Mouse (Mus musculus) forebrain, embryonic 16.5 days (tissue): ENCODE measurements around the gene Mrps26. TPM values are rescaled to one million over a fixed set of nuclear protein-coding genes. Genes with fewer than 3 reads are reported as not detected.

Experiments used
- ATAC-seq: fragments of 200-750 bp; cut with Nextera tagmentation; 2 replicates; pipeline ENCODE4 v1.8.0; 2017; ENCODE audit warnings: mild to moderate bottlenecking, moderate library complexity
- H3K27ac ChIP-seq: fragments of 300-500 bp; sonication (generic); 2 replicates; pipeline ENCODE4 v1.5.1; 2014; ENCODE audit warnings: low read length, control low read depth
- H3K27me3 ChIP-seq: fragments of 300-500 bp; sonication (generic); replicated peaks from 2 replicates; pipeline ENCODE4 v1.6.1; 2014; ENCODE audit warnings: low read length; ENCODE audit not compliant: control insufficient read depth, insufficient read depth
- H3K36me3 ChIP-seq: fragments of 300-500 bp; sonication (generic); 2 replicates; pipeline ENCODE4 v1.6.1; 2014; ENCODE audit not compliant: control insufficient read depth, insufficient read depth
- H3K4me1 ChIP-seq: fragments of 300-500 bp; sonication (generic); replicated peaks from 2 replicates; pipeline ENCODE4 v1.6.1; 2014; ENCODE audit warnings: low read length; ENCODE audit not compliant: control insufficient read depth, insufficient read depth
- H3K4me2 ChIP-seq: fragments of 300-500 bp; sonication (generic); 2 replicates; pipeline ENCODE4 v1.6.1; 2014; ENCODE audit warnings: mild to moderate bottlenecking, low read length, control low read depth
- H3K4me3 ChIP-seq: fragments of 300-500 bp; sonication (generic); replicated peaks from 2 replicates; pipeline ENCODE4 v1.5.1; 2014; ENCODE audit warnings: mild to moderate bottlenecking, low read length, control low read depth
- H3K9ac ChIP-seq: fragments of 300-500 bp; sonication (generic); replicated peaks from 2 replicates; pipeline ENCODE4 v1.6.1; 2014; ENCODE audit warnings: low read depth, low read length, control low read depth
- H3K9me3 ChIP-seq: fragments of 300-500 bp; sonication (generic); 2 replicates; pipeline ENCODE4 v1.6.1; 2016; ENCODE audit warnings: low read length; ENCODE audit not compliant: control insufficient read depth
- WGBS: fragments of 180-500 bp; shearing (Covaris S2); extraction: QIAGEN DNeasy Blood & Tissue Kit; methylation state at CpG from one replicate; pipeline ENCODE4 v1.1.7; 2014; 5-methylcytosine and 5-hydroxymethylcytosine counted together
- microRNA-seq: library from miRNA; unstranded; fragments of <30 nt; microRNA quantifications from one replicate; pipeline ENCODE4, GENCODE M21; 2017
- polyA plus RNA-seq: library from polyadenylated mRNA; unstranded; fragments of >200 nt; fragmentation: Nextera tagmentation; extraction: Ambion mirVana; gene quantifications from 2 replicates; pipeline ENCODE4 v1.2.1, GENCODE M21; 2015

Mrps26 gene
- polyA plus RNA-seq, 1 experiment from 2014 or later: 86.2 TPM

DNA sequence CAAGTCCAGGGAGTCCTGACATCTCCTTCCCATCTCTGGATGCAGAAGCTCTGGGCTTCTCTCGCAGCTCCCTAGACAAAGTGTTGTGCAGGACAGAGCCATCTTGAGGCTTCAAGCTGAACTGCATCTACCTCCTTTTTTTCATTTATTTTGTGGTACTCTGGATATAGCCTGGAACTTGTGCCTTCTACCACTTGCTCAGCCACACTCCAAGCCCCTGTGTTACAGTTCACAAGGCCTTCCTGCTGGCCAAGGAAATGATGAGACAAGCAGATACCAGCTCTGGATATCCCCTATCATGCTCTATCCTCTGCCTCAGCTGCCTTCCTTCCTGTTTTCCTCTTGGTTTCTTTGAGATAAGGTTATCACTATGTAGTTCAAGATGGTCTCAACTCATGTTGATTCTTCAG is 34.1 kb downstream of the Mrps26 start:
- Histone ChIP-seq H3K36me3 (peaks cover 8% of the 10 kb centered on the region), H3K9ac (no peak overlapping the region), H3K27me3 (no peaks in the 10 kb centered on the region), H3K9me3 (no peaks in the 10 kb centered on the region), H3K27ac (no peak overlapping the region), H3K4me2 (no peak overlapping the region), H3K4me1 (no peaks in the 10 kb centered on the region), H3K4me3 (no peak overlapping the region)
- ATAC-seq: peak; percentile 74; the same call in 1 of the 2 replicates
- 20% methylated on average over 1 of the region's 1 CpGs for WGBS

GRCm38 (mm10) chr2:130598399-130598798 is 34.9 kb downstream of the Mrps26 start:
- Histone ChIP-seq H3K4me1 (no peaks in the 10 kb centered on the region), H3K4me3 (no peak overlapping the region), H3K36me3 (peaks cover 9% of the 10 kb centered on the region), H3K9me3 (no peaks in the 10 kb centered on the region), H3K27me3 (no peaks in the 10 kb centered on the region), H3K9ac (no peak overlapping the region), H3K27ac (no peak overlapping the region), H3K4me2 (no peak overlapping the region)
- 77% methylated on average over 3 of the region's 3 CpGs for WGBS
- no peak for ATAC-seq

GRCm38 (mm10) chr2:130602195-130602594 is 38.7 kb downstream of the Mrps26 start:
- Histone ChIP-seq H3K4me3 (no peak overlapping the region), H3K4me2 (no peak overlapping the region), H3K27ac (no peak overlapping the region), H3K9me3 (no peaks in the 10 kb centered on the region), H3K36me3 (peaks cover 16% of the 10 kb centered on the region), H3K9ac (no peak overlapping the region), H3K27me3 (no peaks in the 10 kb centered on the region), H3K4me1 (no peaks in the 10 kb centered on the region)
- 85% methylated on average over 4 of the region's 4 CpGs for WGBS
- ATAC-seq: no peak

DNA sequence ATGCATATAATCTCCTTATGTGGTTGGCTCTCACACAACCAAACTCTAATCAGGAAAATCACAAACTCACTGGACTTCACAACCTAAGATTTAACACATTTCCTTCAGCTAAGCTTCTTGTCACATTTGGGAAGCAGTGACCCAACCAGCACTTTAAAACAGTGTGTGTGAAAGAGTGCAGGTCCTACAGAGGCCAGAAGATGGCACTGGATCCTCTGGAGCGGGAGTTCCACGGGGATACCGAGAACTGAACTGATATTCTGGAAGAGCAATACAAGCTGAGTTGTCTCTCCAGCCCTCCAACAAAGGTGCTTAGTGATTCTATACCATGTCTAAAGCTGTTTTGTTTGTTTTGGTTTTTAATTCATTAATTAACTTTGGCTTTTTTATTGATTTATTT is 49.5 kb downstream of the Mrps26 start:
- Histone ChIP-seq H3K9me3 (no peaks in the 10 kb centered on the region), H3K4me3 (no peak overlapping the region), H3K27ac (no peak overlapping the region), H3K27me3 (no peaks in the 10 kb centered on the region), H3K36me3 (peaks cover 7% of the 10 kb centered on the region), H3K4me2 (no peak overlapping the region), H3K4me1 (no peaks in the 10 kb centered on the region), H3K9ac (no peak overlapping the region)
- WGBS: 60% methylated on average over 3 of the region's 3 CpGs
- ATAC-seq: no peak

Small RNA genes lying within 50 kb of the gene (microRNA-seq; reads per million reads assigned to microRNA genes)
- not detected for gene Gm23876

Other genes with a start within 250 kb of the Mrps26 start
- gene Cpxm1, start 166.2 kb upstream of the Mrps26 start, polyA plus RNA-seq: 18.1 and 19.0 TPM in 2 replicates
- not detected in 2 replicates for gene Gm28372, start 158.5 kb upstream of the Mrps26 start, polyA plus RNA-seq
- 0.73 and 0.86 TPM in 2 replicates for gene 1700020A23Rik, start 158.5 kb upstream of the Mrps26 start, polyA plus RNA-seq
- 0.27 TPM in 1 of 2 replicates, not detected in the other for gene Tmem239, start 157.3 kb upstream of the Mrps26 start, polyA plus RNA-seq
- 134 and 138 TPM in 2 replicates for gene Vps16, start 139.4 kb upstream of the Mrps26 start, polyA plus RNA-seq
- gene Pced1a, start 139.0 kb upstream of the Mrps26 start, polyA plus RNA-seq: 17.3 and 17.8 TPM in 2 replicates
- gene Ptpra, start 113.5 kb upstream of the Mrps26 start, polyA plus RNA-seq: 152 and 160 TPM in 2 replicates
- gene Oxt, start 12.4 kb downstream of the Mrps26 start, polyA plus RNA-seq: 2.4 TPM in 1 of 2 replicates, not detected in the other
- 4.7 and 23.5 TPM in 2 replicates for gene Avp, start 18.8 kb downstream of the Mrps26 start, polyA plus RNA-seq
- gene Fastkd5, start 66.3 kb downstream of the Mrps26 start, polyA plus RNA-seq: 12.5 and 17.2 TPM in 2 replicates
- gene Ubox5, start 66.3 kb downstream of the Mrps26 start, polyA plus RNA-seq: 13.7 and 14.7 TPM in 2 replicates
- 8.4 and 11.3 TPM in 2 replicates for gene Lzts3, start 79.1 kb downstream of the Mrps26 start, polyA plus RNA-seq
- gene Ddrgk1, start 100.9 kb downstream of the Mrps26 start, polyA plus RNA-seq: 57.1 and 62.3 TPM in 2 replicates
- gene Itpa, start 103.9 kb downstream of the Mrps26 start, polyA plus RNA-seq: 117 and 124 TPM in 2 replicates
- 0.86 and 1.8 TPM in 2 replicates for gene Slc4a11, start 133.8 kb downstream of the Mrps26 start, polyA plus RNA-seq